Mouse (Mus musculus) frontal cortex, postnatal 10 days (tissue): ENCODE results near the gene Sumo1.

Experiments
- DNase-seq, 2 experiments: peaks; one replicate each; pipeline ENCODE4 v3.0.0; 2022; ENCODE audit warnings: low spot score in 2 of 2, mixed read lengths in 1 of 2

The Sumo1 gene

GRCm38 (mm10) chr1:59594586-59595266, 75.9 kb downstream of the Sumo1 start:
- DNase-seq = no peak

GRCm38 (mm10) chr1:59593622-59594035, 77.0 kb downstream of the Sumo1 start:
- no peak for DNase-seq

GRCm38 (mm10) chr1:59592876-59593275, 77.8 kb downstream of the Sumo1 start:
- no peak for DNase-seq

GRCm38 (mm10) chr1:59592359-59592758, 78.3 kb downstream of the Sumo1 start:
- DNase-seq = no peak

GRCm38 (mm10) chr1:59589271-59589670, 81.4 kb downstream of the Sumo1 start:
- no peak for DNase-seq

- DNase-seq = peak in 1 of 2 experiments; percentile 54
These were observed 85.8 kb downstream of the Sumo1 start for GRCm38 (mm10) chr1:59584656-59585410.

- DNase-seq = no peak
These were observed 89.8 kb downstream of the Sumo1 start for GRCm38 (mm10) chr1:59580880-59581279.

GRCm38 (mm10) chr1:59580131-59580751, 90.4 kb downstream of the Sumo1 start:
- no peak for DNase-seq

GRCm38 (mm10) chr1:59579327-59579726, 91.3 kb downstream of the Sumo1 start:
- DNase-seq = no peak

- no peak for DNase-seq
These were observed 91.9 kb downstream of the Sumo1 start for GRCm38 (mm10) chr1:59578770-59579169.

GRCm38 (mm10) chr1:59574262-59575187, 96.1 kb downstream of the Sumo1 start:
- peak in 1 of 2 experiments; percentile 27 for DNase-seq

- no peak for DNase-seq
These were observed 96.8 kb downstream of the Sumo1 start for GRCm38 (mm10) chr1:59573843-59574242.

- DNase-seq = no peak
These were observed 99.1 kb downstream of the Sumo1 start for GRCm38 (mm10) chr1:59571502-59571901.

GRCm38 (mm10) chr1:59570767-59571166, 99.9 kb downstream of the Sumo1 start:
- no peak for DNase-seq

- no peak for DNase-seq
These were observed 101.3 kb downstream of the Sumo1 start for GRCm38 (mm10) chr1:59569301-59569700.

GRCm38 (mm10) chr1:59568283-59568682, 102.4 kb downstream of the Sumo1 start:
- DNase-seq = no peak

- no peak for DNase-seq
These were observed 103.1 kb downstream of the Sumo1 start for GRCm38 (mm10) chr1:59567521-59567920.

GRCm38 (mm10) chr1:59566926-59567325, 103.7 kb downstream of the Sumo1 start:
- DNase-seq = no peak

GRCm38 (mm10) chr1:59566281-59566680, 104.4 kb downstream of the Sumo1 start:
- no peak for DNase-seq

- DNase-seq = no peak
These were observed 104.8 kb downstream of the Sumo1 start for GRCm38 (mm10) chr1:59565804-59566203.

- DNase-seq = no peak
These were observed 107.1 kb downstream of the Sumo1 start for GRCm38 (mm10) chr1:59563581-59563980.

- no peak for DNase-seq
These were observed 116.9 kb downstream of the Sumo1 start for GRCm38 (mm10) chr1:59553708-59554107.
